Mouse (Mus musculus) midbrain, embryonic 15.5 days (tissue): Measurements from ENCODE around the gene Serpina1f. TPM values are rescaled to one million over a fixed set of nuclear protein-coding genes. Genes with fewer than 3 reads are reported as not detected.
"Not testable (repeated sequence)": the region's sequence is repeated elsewhere in the genome, so short reads cannot be mapped to it uniquely, and the experiment has no call there.

ENCODE experiments used
- ATAC-seq: fragments of 200-750 bp; cut with Nextera tagmentation; replicated peaks from 2 replicates; pipeline ENCODE4 v1.8.0; 2017; ENCODE audit warnings: moderate TSS enrichment
- H3K27ac ChIP-seq: fragments of 300-500 bp; sonication (generic); 2 replicates; pipeline ENCODE4 v1.5.1; 2015; ENCODE audit warnings: mild to moderate bottlenecking, inconsistent platforms
- H3K27me3 ChIP-seq: fragments of 300-500 bp; sonication (generic); replicated peaks from 2 replicates; pipeline ENCODE4 v1.6.1; 2015; ENCODE audit warnings: inconsistent platforms
- H3K36me3 ChIP-seq: fragments of 300-500 bp; sonication (generic); replicated peaks from 2 replicates; pipeline ENCODE4 v1.6.1; 2015; ENCODE audit warnings: inconsistent platforms
- H3K4me1 ChIP-seq: fragments of 300-500 bp; sonication (generic); 2 replicates; pipeline ENCODE4 v1.6.1; 2015; ENCODE audit warnings: inconsistent platforms
- H3K4me2 ChIP-seq: fragments of 300-500 bp; sonication (generic); 2 replicates; pipeline ENCODE4 v1.6.1; 2015; ENCODE audit warnings: inconsistent platforms, mild to moderate bottlenecking, moderate library complexity
- H3K4me3 ChIP-seq: fragments of 300-500 bp; sonication (generic); 2 replicates; pipeline ENCODE4 v1.5.1; 2015; ENCODE audit warnings: mild to moderate bottlenecking, inconsistent platforms
- H3K9ac ChIP-seq: fragments of 300-500 bp; sonication (generic); 2 replicates; pipeline ENCODE4 v1.6.1; 2015; ENCODE audit warnings: mild to moderate bottlenecking, inconsistent platforms
- H3K9me3 ChIP-seq: fragments of 300-500 bp; sonication (generic); 2 replicates; pipeline ENCODE4 v1.6.1; 2016; ENCODE audit warnings: inconsistent platforms
- WGBS: fragments of 180-500 bp; shearing (Covaris S2); methylation state at CpG from one replicate; pipeline ENCODE4 v1.1.7; 2015; ENCODE audit warnings: mixed read lengths; 5-methylcytosine and 5-hydroxymethylcytosine counted together
- polyA plus RNA-seq: library from polyadenylated mRNA; unstranded; fragments of >200 nt; fragmentation: Nextera tagmentation; extraction: Ambion mirVana; gene quantifications from 2 replicates; pipeline ENCODE4 v1.2.1, GENCODE M21; 2015

The Serpina1f gene
- polyA plus RNA-seq, 1 experiment from 2014 or later = not detected

DNA sequence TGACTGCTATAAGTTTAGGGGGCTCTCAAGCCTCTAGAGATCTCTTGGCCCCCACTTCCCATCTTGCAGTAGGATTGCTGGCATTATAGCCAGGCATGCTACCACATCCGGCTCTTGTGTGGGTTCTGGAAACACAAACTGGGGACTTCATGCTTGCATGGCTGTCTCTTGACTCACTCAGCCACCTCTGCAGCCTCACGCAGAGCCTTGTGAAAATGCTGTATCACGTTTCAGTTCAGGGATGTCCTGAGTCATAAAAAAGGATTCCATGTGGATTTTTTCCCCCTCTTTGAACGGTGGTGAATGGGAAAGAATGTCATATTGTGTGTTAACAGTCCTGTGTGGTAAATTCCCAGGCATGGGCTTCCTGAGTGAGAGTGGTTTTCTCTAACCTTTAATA is 11.6 kb downstream of the Serpina1f start:
- Histone ChIP-seq H3K4me3 (no peak overlapping the region), H3K9me3 (no peaks in the 10 kb centered on the region), H3K9ac (no peak overlapping the region), H3K4me2 (no peak overlapping the region), H3K27me3 (no peaks in the 10 kb centered on the region), H3K36me3 (no peaks in the 10 kb centered on the region), H3K27ac (no peak overlapping the region), H3K4me1 (no peaks in the 10 kb centered on the region)
- WGBS = 75% methylated on average over 4 of the region's 4 CpGs
- no peak for ATAC-seq

DNA sequence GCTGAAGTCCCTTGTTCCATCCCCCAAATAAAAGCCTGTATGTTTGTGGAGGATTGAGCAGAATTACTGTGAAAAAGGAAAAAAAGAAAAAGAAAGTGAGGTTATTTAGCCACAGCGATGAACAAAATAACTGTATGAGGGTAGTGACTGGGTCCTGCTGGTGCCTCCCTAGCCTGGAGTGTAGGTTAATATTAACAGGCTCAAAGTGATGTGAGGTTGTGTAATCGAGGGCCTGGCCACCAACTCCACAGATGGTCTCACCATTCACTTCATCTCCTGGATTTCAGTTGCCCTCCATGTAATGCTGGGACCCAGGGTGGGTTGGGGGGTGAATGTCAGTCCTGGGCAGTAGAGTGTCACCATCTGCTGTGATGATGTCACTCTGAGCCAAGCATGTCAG is 13.6 kb downstream of the Serpina1f start:
- Histone ChIP-seq H3K4me2 (no peak overlapping the region), H3K36me3 (no peaks in the 10 kb centered on the region), H3K4me3 (no peak overlapping the region), H3K9me3 (no peaks in the 10 kb centered on the region), H3K9ac (no peak overlapping the region), H3K4me1 (no peaks in the 10 kb centered on the region), H3K27me3 (no peaks in the 10 kb centered on the region), H3K27ac (no peak overlapping the region)
- no peak for ATAC-seq
- WGBS = 87% methylated on average over 2 of the region's 2 CpGs

DNA sequence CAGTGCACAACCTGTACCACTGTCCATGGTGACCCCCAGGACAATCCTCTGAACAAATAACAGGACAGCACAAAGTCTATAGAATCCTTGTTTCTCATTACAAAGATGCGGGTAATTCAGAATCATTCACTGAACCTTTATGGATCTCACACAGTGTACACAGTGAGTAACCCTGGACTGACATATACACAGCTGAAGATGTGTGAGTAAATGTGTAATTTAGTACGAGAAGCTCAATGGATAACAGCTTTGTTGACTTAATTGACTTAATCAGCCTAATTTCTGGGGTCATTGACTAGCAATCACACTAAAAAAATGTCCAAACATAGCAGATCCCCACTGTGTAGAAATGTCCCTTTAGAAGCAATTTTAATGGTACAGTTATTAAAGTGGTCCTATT is 14.2 kb downstream of the Serpina1f start:
- H3K27me3 ChIP-seq = no peaks in the 10 kb centered on the region
- no peak for ATAC-seq
- no peak overlapping the region for H3K4me2 ChIP-seq
- H3K4me3 ChIP-seq = no peak overlapping the region
- H3K9me3 ChIP-seq = no peaks in the 10 kb centered on the region
- no peaks in the 10 kb centered on the region for H3K4me1 ChIP-seq
- WGBS = 82% methylated on average over 2 of the region's 2 CpGs
- no peaks in the 10 kb centered on the region for H3K36me3 ChIP-seq
- H3K9ac ChIP-seq = no peak overlapping the region
- H3K27ac ChIP-seq = no peak overlapping the region

DNA sequence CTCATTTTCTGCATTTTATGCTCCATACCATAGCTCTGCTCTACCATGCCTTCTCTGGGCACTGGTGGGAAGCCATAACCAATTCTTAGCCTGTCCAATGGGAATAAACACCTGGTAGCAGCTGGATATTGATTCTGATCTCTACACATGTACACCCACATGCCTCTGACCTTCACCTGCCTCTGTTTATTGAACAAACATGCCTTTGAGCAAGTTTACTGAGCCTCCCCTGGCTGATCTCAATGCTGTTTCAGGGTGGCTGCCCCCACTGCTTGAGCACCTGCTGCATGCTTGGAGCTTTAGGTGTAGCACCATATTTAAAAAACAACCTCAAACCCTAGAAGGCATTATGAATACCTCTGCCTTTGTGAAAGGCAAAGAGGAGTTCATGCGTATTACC is 15.5 kb downstream of the Serpina1f start:
- H3K4me1 ChIP-seq, ATAC-seq: not testable (repeated sequence)
- WGBS = 91% methylated on average over 1 of the region's 1 CpGs

DNA sequence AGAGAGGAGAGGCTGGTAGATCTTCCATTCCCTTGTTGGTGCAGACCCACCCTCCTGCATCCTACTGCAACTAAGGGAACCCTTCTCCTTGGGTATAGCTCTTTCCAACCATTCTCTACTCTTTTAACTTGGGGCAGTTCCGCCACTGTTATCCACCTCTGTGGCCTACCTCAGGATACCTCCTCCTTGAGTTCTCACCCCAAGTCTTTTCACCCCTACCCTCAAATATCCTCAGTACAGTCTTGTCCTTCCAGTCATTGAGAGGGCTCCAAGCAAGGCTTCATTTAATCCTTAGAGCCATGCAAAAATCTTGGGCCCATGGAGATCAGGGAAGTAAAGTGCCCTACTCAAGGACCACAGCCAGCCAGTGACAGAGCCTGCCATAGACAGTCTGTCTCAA is 19.3 kb downstream of the Serpina1f start, which contains the start of gene Serpina16:
Gene Serpina16 (minus strand): TSS at position 101 of the 400 bp plus-strand sequence.
- 98% methylated on average over 1 of the region's 1 CpGs for WGBS
- H3K4me2 ChIP-seq = no peak within 1 kb of the TSS
- no peaks in the 10 kb centered on the region for H3K4me1 ChIP-seq
- H3K27me3 ChIP-seq = no peaks in the 10 kb centered on the region
- no peak within 1 kb of the TSS for H3K27ac ChIP-seq
- no peaks in the 10 kb centered on the region for H3K9me3 ChIP-seq
- ATAC-seq = no peak
- H3K4me3 ChIP-seq = no peak within 1 kb of the TSS
- H3K36me3 ChIP-seq = no peaks in the 10 kb centered on the region
- H3K9ac ChIP-seq = no peak within 1 kb of the TSS

More for the DNA sequence above, 15.5 kb downstream of the Serpina1f start:
- H3K27me3 ChIP-seq, H3K9me3 ChIP-seq, H3K27ac ChIP-seq, H3K4me3 ChIP-seq, H3K36me3 ChIP-seq, H3K9ac ChIP-seq, H3K4me2 ChIP-seq: not testable (repeated sequence)

DNA sequence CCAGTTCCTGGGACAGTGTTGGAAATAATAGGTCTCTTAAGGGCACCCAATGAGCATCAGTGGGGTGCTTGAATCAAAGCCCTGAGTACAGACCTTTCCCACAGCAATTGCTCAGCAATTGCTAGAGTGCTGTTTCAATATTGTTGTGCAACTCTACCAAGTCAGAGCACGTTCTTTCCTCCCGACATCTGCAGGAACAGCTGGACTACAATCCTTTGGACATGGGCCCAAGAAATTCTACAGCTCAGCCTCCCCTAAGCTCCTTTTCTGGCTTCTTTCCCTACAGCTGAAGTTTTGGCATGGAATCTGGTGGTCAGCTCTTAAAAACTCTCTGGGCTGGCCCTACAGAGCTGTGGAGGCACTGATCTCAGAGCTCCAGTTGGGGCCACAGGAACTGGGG is 22.1 kb downstream of the Serpina1f start:
- WGBS = 89% methylated on average over 2 of the region's 2 CpGs
- H3K27ac ChIP-seq = no peak overlapping the region
- no peak overlapping the region for H3K9ac ChIP-seq
- H3K9me3 ChIP-seq = no peaks in the 10 kb centered on the region
- H3K27me3 ChIP-seq = no peaks in the 10 kb centered on the region
- H3K36me3 ChIP-seq = no peaks in the 10 kb centered on the region
- H3K4me3 ChIP-seq = no peak overlapping the region
- no peak overlapping the region for H3K4me2 ChIP-seq
- H3K4me1 ChIP-seq = no peaks in the 10 kb centered on the region
- ATAC-seq = no peak

DNA sequence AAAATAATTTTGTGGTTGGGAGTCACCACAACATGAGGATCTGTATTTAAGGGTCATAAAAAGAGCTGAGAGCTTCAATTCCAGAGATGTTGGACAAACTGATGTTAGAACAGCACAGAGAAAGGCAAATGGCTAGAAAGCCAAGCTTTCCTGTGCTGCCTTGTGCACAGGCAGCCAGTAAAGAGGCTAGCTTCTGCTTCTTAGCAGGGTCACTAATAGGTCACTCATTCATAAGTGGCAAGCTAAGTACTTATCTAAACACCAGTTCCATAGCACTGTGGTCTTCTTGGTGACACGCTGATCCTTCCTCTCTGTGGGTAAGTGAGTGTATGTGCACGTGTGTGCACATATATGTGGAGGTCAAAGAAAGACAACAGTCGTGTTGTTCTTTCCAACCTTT is 23.8 kb downstream of the Serpina1f start:
- Histone ChIP-seq H3K4me2 (no peak overlapping the region), H3K27me3 (no peaks in the 10 kb centered on the region), H3K4me1 (no peaks in the 10 kb centered on the region), H3K9ac (no peak overlapping the region), H3K9me3 (no peaks in the 10 kb centered on the region), H3K27ac (no peak overlapping the region), H3K4me3 (no peak overlapping the region), H3K36me3 (no peaks in the 10 kb centered on the region)
- 78% methylated on average over 3 of the region's 3 CpGs for WGBS
- ATAC-seq = no peak

DNA sequence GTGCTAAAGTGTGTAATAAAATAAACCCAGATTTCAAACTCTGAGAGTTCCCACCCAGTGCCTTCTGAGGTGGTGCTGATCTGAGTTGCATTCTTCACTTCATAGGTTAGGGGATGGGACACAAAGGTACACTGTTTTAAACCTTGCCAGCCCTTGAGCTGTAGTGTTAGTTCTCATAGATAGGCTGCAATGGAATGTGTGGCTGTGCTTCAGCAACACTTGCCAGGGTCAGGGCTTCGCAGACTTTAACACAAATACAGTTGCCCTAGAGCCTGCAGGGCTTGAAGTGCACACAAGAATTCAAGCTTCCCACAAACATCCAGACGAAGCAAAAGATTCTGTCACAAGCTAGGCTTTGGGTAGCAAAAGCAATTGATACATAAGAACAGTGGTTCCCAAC is 24.4 kb downstream of the Serpina1f start:
- Histone ChIP-seq H3K4me2 (no peak overlapping the region), H3K27ac (no peak overlapping the region), H3K36me3 (no peaks in the 10 kb centered on the region), H3K4me1 (no peaks in the 10 kb centered on the region), H3K27me3 (no peaks in the 10 kb centered on the region), H3K9me3 (no peaks in the 10 kb centered on the region), H3K9ac (no peak overlapping the region), H3K4me3 (no peak overlapping the region)
- 81% methylated on average over 2 of the region's 2 CpGs for WGBS
- ATAC-seq = no peak

DNA sequence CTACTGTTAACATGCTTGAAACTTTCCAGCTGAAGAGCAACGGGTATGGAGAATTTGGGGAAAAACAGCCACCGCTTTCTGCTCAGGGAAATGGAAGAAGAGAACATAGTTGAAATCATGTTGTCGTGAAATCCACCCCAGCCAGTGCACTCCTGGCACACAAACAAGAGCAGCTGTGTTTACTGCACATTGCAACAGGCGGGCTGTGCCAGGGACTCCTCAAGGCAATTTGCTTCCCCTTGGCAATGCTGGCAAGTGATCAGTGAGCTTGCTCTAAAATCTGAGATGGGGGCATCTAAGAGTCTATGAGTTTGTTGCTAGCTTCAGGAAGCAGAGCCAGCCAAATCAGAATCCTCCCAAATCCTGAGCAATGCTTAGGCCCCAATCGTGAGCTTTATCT is 25.0 kb downstream of the Serpina1f start:
- Histone ChIP-seq H3K4me1 (no peaks in the 10 kb centered on the region), H3K27me3 (no peaks in the 10 kb centered on the region), H3K9ac (no peak overlapping the region), H3K9me3 (no peaks in the 10 kb centered on the region), H3K36me3 (no peaks in the 10 kb centered on the region), H3K27ac (no peak overlapping the region), H3K4me3 (no peak overlapping the region), H3K4me2 (no peak overlapping the region)
- no peak for ATAC-seq
- 80% methylated on average over 5 of the region's 5 CpGs for WGBS

DNA sequence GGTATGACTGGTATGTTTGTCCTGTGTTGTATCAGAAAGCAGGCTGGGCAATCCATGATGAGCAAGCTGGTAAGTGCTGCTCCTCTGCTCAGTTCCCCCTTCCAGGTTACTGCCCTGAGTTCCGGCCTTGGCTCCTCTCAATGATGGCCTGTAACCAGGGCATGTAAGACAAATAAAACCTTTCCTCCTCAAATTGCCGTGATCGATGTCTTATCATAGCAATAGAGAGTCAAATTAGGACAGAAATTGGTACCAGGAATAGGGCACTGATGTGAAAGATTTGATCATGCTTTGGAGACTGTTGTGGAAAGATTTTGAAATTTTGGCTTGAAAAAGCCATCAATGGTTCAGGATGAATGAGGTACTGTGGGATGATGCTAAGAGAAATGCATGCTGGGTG is 30.0 kb downstream of the Serpina1f start:
- Histone ChIP-seq H3K4me3 (no peak overlapping the region), H3K4me2 (no peak overlapping the region), H3K9ac (no peak overlapping the region), H3K9me3 (no peaks in the 10 kb centered on the region), H3K27me3 (no peaks in the 10 kb centered on the region), H3K36me3 (no peaks in the 10 kb centered on the region), H3K4me1 (no peaks in the 10 kb centered on the region), H3K27ac (no peak overlapping the region)
- WGBS = 90% methylated on average over 3 of the region's 3 CpGs
- no peak for ATAC-seq

DNA sequence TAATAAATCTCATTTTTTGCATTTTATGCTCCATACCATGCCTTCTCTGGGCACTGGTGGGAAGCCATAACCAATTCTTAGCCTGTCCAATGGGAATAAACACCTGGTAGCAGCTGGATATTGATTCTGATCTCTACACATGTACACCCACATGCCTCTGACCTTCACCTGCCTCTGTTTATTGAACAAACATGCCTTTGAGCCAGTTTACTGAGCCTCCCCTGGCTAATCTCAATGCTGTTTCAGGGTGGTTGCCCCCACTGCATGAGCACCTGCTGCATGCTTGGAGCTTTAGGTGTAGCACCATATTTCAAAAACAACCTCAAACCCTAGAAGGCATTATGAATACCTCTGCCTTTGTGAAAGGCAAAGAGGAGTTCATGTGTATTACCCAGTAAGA is 33.3 kb downstream of the Serpina1f start:
- H3K27me3 ChIP-seq, H3K36me3 ChIP-seq, H3K27ac ChIP-seq, H3K4me2 ChIP-seq, H3K9me3 ChIP-seq, ATAC-seq, H3K4me1 ChIP-seq, H3K9ac ChIP-seq, H3K4me3 ChIP-seq: not testable (repeated sequence)

DNA sequence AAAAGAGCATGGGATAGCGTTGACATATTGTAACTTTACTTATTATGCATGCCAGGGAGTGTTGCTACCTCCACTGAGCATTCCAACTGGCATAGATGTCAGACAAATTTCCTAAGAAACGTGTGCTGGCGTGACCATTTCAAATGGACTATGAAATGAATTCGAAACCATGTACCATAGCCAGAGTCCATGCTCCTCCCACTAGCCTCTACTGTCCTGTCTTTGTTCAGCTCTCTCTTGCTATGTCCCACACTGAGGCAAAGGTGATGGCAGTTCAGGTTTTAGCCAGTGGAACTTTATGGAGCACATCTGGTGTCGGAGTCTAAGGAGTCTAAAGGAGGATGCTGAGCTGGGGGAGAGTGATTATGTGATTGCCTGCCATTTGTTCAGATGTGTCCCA is 35.3 kb downstream of the Serpina1f start:
- H3K36me3 ChIP-seq = no peaks in the 10 kb centered on the region
- no peak overlapping the region for H3K9ac ChIP-seq
- no peaks in the 10 kb centered on the region for H3K9me3 ChIP-seq
- WGBS = 85% methylated on average over 5 of the region's 5 CpGs
- no peak overlapping the region for H3K4me3 ChIP-seq
- H3K4me2 ChIP-seq = no peak overlapping the region
- H3K27me3 ChIP-seq = no peaks in the 10 kb centered on the region
- no peaks in the 10 kb centered on the region for H3K4me1 ChIP-seq
- no peak for ATAC-seq
- no peak overlapping the region for H3K27ac ChIP-seq

DNA sequence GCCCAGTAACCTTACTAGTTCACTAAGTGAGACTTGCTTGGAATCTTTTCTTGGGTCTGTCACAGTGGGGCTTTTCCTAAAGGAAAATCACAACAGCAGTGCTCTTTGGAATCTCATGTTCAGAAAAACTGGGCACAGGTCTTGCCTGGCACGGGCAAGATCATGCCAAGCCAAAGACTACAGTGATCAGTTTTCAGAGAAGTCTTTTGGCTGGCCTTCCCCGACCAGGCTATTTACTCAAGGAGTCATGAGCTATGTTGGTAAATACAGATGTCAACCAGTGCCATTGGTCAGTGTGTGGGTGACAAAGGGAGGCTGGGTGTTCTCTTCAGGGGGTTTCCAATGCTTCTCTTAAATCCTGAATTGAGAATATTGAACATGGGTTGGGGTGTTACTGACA is 36.2 kb downstream of the Serpina1f start:
- no peaks in the 10 kb centered on the region for H3K36me3 ChIP-seq
- no peak for ATAC-seq
- H3K4me1 ChIP-seq = no peaks in the 10 kb centered on the region
- no peak overlapping the region for H3K4me2 ChIP-seq
- no peaks in the 10 kb centered on the region for H3K27me3 ChIP-seq
- H3K9me3 ChIP-seq = no peaks in the 10 kb centered on the region
- H3K4me3 ChIP-seq = no peak overlapping the region
- no peak overlapping the region for H3K9ac ChIP-seq
- 91% methylated on average over 2 of the region's 2 CpGs for whole genome bisulfite sequencing
- H3K27ac ChIP-seq = no peak overlapping the region

DNA sequence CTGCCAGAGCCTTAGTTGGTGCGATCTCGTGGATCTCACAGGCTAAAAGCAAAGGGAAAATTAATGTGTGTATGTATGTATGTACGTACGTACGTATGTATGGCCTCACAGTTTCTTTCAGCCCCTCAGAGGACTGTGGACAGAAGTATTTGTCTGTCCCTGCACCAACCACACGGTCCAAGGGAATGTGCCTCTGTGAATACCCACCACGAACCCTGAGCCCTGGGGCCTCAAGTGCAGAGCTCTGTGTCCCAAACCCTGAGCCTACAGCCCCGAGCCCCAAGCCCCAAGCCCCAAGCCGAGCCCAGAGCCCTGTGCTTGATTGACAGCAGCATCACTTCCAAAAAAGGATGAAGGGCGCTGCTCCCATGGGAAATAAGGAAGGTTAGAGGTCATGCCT is 37.3 kb downstream of the Serpina1f start:
- H3K27me3 ChIP-seq = no peaks in the 10 kb centered on the region
- H3K36me3 ChIP-seq = no peaks in the 10 kb centered on the region
- no peak overlapping the region for H3K27ac ChIP-seq
- 80% methylated on average over 10 of the region's 10 CpGs for WGBS
- H3K4me2 ChIP-seq = no peak overlapping the region
- H3K4me1 ChIP-seq = no peaks in the 10 kb centered on the region
- H3K9ac ChIP-seq = no peak overlapping the region
- no peak for ATAC-seq
- no peaks in the 10 kb centered on the region for H3K9me3 ChIP-seq
- no peak overlapping the region for H3K4me3 ChIP-seq
